Mouse (Mus musculus): ENCODE results near the gene Gm10134. TPM values are rescaled to one million over a fixed set of nuclear protein-coding genes. Genes with fewer than 3 reads are reported as not detected.

Gm10134 gene
- polyA plus RNA-seq, 1 experiment from 2014 or later, result 2.6 TPM

DNA sequence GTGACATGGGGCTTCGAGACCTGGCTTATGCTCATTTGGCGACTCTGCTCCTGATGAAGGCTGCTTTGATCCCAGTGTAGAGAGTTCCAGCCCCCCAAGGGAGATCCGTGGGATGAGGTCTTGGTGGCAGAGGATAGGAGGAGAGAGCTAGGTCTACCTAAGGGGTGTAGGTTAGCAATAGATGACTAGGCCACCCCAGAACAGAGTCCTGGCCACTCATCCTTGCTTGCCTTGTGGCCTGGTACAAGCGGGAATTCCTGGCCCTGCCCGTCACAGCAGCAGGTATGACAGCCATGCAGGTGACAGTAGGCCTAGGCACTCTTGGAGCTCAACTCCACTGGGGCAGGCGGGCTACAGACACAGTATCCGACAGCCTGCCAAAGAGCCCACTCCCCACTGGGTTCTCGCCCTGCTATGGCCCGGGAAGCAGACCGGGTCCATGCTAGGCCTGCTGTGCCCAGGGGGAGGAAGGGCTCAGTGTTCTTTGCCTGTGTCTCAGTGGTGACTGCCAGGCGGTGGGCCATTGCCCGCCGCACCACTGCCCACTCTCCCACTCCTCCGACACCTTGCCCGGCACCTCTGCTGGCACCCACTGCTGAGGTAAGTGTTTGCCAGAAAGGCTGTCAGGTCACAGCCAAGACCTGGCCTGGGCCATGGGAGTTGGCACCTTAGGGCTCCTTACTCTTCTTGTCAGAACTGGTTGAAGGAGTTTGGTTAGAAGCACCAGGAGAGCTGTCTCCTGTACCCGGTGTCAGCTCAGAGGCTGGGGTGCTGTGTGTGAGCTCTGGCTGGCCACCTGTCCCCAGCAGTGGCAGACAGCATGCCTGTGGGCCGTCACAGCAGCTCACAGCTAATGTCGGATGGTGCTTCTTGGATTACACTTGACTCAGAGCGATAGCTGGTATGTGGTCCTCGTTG is 21.8 kb downstream of the Gm10134 start:
- H3K9me3 ChIP-seq (ENCODE audit: control insufficient read depth, low read length), result no peaks in the 10 kb centered on the region
- ATAC-seq, result no peak
- no peaks in the 10 kb centered on the region for H3K27me3 ChIP-seq (replicated peaks; ENCODE audit: control insufficient read depth, insufficient read depth, low read length)
- H3K4me3 ChIP-seq (ENCODE audit: low read length), result no peak overlapping the region
- H3K4me1 ChIP-seq (ENCODE audit: control insufficient read depth, insufficient read depth, low read depth, low read length), result peaks cover 60% of the 10 kb centered on the region
- no peak overlapping the region for H3K9ac ChIP-seq (ENCODE audit: low read depth, low read length)
- no peaks in the 10 kb centered on the region for H3K36me3 ChIP-seq (ENCODE audit: control insufficient read depth, insufficient read depth, low read length)
- no peak overlapping the region for H3K4me2 ChIP-seq (ENCODE audit: low read length)
- no peak overlapping the region for H3K27ac ChIP-seq (ENCODE audit: low read depth, low read length)
- WGBS, result 78% methylated on average over 20 of the region's 20 CpGs

DNA sequence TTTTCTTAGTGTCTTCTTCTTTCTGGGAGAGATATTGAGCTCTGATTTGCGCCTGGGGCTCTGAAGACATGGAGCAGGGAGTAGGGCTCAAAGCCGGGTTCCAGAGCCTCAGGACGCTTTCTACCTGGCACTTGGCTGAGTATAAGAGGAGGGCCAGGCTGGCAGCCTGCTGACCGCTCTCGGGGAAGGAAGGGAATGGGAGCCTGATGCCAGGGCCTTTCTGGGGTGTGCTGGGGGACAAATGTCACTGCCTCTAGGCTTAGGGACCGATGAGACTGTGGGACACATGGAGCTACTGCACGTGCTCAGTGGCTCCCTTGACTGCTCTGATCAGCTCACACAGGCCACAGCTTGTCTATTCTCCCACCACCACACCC is 22.4 kb downstream of the Gm10134 start:
- Histone ChIP-seq H3K27ac (ENCODE audit: low read depth, low read length) (no peak overlapping the region), H3K36me3 (ENCODE audit: control insufficient read depth, insufficient read depth, low read length) (no peaks in the 10 kb centered on the region), H3K4me2 (ENCODE audit: low read length) (no peak overlapping the region), H3K4me3 (ENCODE audit: low read length) (no peak overlapping the region), H3K9me3 (ENCODE audit: control insufficient read depth, low read length) (no peaks in the 10 kb centered on the region), H3K9ac (ENCODE audit: low read depth, low read length) (no peak overlapping the region), H3K4me1 (ENCODE audit: control insufficient read depth, insufficient read depth, low read depth, low read length) (peaks cover 65% of the 10 kb centered on the region), H3K27me3 (replicated peaks; ENCODE audit: control insufficient read depth, insufficient read depth, low read length) (no peaks in the 10 kb centered on the region)
- WGBS, result 87% methylated on average over 7 of the region's 7 CpGs
- ATAC-seq, result no peak

GRCm38 (mm10) chr2:28529856-28530255 is 24.0 kb downstream of the Gm10134 start:
- Histone ChIP-seq H3K9ac (ENCODE audit: low read depth, low read length) (no peak overlapping the region), H3K27ac (ENCODE audit: low read depth, low read length) (peak overlapping the region; percentile 31; the same call in 1 of the 2 replicates)

GRCm38 (mm10) chr2:28530311-28530710 is 24.4 kb downstream of the Gm10134 start:
- H3K9me3 ChIP-seq (ENCODE audit: control insufficient read depth, low read length), result no peaks in the 10 kb centered on the region
- no peak overlapping the region for H3K27ac ChIP-seq (ENCODE audit: low read depth, low read length)
- no peak overlapping the region for H3K4me3 ChIP-seq (ENCODE audit: low read length)
- no peak overlapping the region for H3K9ac ChIP-seq (ENCODE audit: low read depth, low read length)
- no peaks in the 10 kb centered on the region for H3K36me3 ChIP-seq (ENCODE audit: control insufficient read depth, insufficient read depth, low read length)
- no peaks in the 10 kb centered on the region for H3K27me3 ChIP-seq (replicated peaks; ENCODE audit: control insufficient read depth, insufficient read depth, low read length)
- ATAC-seq, result no peak
- no peak overlapping the region for H3K4me2 ChIP-seq (ENCODE audit: low read length)
- H3K4me1 ChIP-seq (ENCODE audit: control insufficient read depth, insufficient read depth, low read depth, low read length), result peaks cover 76% of the 10 kb centered on the region
- WGBS, result 53% methylated on average over 7 of the region's 7 CpGs

More at GRCm38 (mm10) chr2:28529856-28530255, 24.0 kb downstream of the Gm10134 start:
- Histone ChIP-seq H3K4me3 (ENCODE audit: low read length) (no peak overlapping the region), H3K9me3 (ENCODE audit: control insufficient read depth, low read length) (no peaks in the 10 kb centered on the region), H3K36me3 (ENCODE audit: control insufficient read depth, insufficient read depth, low read length) (no peaks in the 10 kb centered on the region), H3K4me2 (ENCODE audit: low read length) (no peak overlapping the region), H3K4me1 (ENCODE audit: control insufficient read depth, insufficient read depth, low read depth, low read length) (peaks cover 76% of the 10 kb centered on the region), H3K27me3 (replicated peaks; ENCODE audit: control insufficient read depth, insufficient read depth, low read length) (no peaks in the 10 kb centered on the region)
- 62% methylated on average over 4 of the region's 4 CpGs for WGBS
- ATAC-seq, result no peak

DNA sequence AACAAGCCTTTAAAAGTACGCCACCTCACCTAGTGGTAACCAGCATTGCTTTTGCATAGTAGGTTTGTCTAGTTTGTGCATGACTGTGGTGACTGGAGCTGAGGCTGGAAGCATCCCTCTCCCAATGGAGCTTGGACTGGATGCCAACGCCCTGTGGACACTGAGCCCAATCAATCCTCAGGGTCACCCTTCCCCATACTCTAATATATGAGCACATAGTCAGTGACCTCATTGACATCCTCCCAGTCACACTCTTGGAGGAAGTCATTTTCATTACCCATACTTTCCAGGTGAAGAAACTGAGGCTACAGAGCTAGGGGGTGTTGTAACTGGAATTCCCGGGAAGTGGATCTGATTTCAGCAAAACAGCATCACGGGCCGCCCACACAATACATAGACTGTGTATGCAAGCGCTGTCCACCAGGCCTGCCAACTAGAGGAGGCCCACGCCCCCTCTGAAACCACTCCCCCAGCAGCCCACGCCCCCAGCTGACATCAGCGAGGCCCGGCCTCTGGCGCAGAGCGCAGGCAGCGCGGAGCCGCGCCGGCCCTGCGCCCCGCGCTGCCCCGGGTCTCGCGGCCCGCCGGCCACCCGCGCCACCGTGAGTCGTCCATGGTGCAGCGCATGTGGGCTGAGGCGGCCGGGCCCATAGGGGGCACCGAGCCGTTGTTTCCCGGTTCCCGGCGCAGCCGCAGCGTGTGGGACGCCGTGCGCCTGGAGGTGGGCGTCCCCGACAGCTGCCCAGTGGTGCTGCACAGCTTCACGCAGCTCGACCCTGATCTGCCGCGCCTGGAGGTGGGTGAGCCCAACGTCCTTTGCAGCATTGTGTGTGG is 27.3 kb downstream of the Gm10134 start:
- Histone ChIP-seq H3K4me1 (ENCODE audit: control insufficient read depth, insufficient read depth, low read depth, low read length) (peaks cover 79% of the 10 kb centered on the region), H3K9me3 (ENCODE audit: control insufficient read depth, low read length) (no peaks in the 10 kb centered on the region), H3K27me3 (replicated peaks; ENCODE audit: control insufficient read depth, insufficient read depth, low read length) (no peaks in the 10 kb centered on the region), H3K36me3 (ENCODE audit: control insufficient read depth, insufficient read depth, low read length) (no peaks in the 10 kb centered on the region), H3K4me2 (ENCODE audit: low read length) (peak overlapping the region; percentile 77), H3K27ac (ENCODE audit: low read depth, low read length) (peak overlapping the region; percentile 79), H3K9ac (ENCODE audit: low read depth, low read length) (peak overlapping the region; percentile 76), H3K4me3 (ENCODE audit: low read length) (peak overlapping the region; percentile 56)
- WGBS, result 3% methylated on average over 34 of the region's 49 CpGs
- ATAC-seq, result peak; percentile 91

DNA sequence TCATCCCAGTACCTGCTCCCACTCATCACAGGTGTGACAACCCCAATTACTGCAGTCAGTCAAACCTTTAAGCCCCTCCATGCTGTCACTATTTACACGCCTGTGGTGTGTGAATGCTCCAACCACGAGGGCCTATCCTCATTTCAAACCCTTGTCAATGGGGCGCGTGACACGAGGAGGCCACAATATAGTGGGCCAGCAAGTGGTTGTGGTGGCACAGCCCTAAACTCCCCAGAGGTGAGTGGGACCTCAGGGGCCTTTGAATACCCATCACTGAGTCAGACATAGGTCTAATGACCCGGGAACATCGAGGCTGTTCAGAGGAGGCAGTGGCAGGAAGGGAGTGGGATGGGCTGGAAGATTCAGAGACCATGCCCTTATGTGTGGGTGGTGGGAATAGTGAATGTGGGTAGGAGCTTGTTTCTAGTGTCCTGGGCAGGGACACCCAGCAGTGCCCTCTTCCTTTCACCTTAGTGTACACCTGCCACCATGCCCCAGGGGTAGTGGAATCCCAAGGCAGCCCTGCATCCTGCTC is 28.1 kb downstream of the Gm10134 start:
- Histone ChIP-seq H3K36me3 (ENCODE audit: control insufficient read depth, insufficient read depth, low read length) (no peaks in the 10 kb centered on the region), H3K27ac (ENCODE audit: low read depth, low read length) (peak overlapping the region; percentile 79), H3K9me3 (ENCODE audit: control insufficient read depth, low read length) (no peaks in the 10 kb centered on the region), H3K4me2 (ENCODE audit: low read length) (peak overlapping the region; percentile 77), H3K4me1 (ENCODE audit: control insufficient read depth, insufficient read depth, low read depth, low read length) (peaks cover 82% of the 10 kb centered on the region), H3K27me3 (replicated peaks; ENCODE audit: control insufficient read depth, insufficient read depth, low read length) (no peaks in the 10 kb centered on the region), H3K4me3 (ENCODE audit: low read length) (peak overlapping the region; percentile 56), H3K9ac (ENCODE audit: low read depth, low read length) (peak overlapping the region; percentile 76)
- ATAC-seq, result peak; percentile 14; the same call in 1 of the 2 replicates
- WGBS, result 35% methylated on average over 7 of the region's 7 CpGs

- Histone ChIP-seq H3K27ac (ENCODE audit: low read depth, low read length) (peak overlapping the region; percentile 79), H3K9me3 (ENCODE audit: control insufficient read depth, low read length) (no peaks in the 10 kb centered on the region), H3K4me2 (ENCODE audit: low read length) (peak overlapping the region; percentile 77), H3K4me3 (ENCODE audit: low read length) (peak overlapping the region; percentile 56), H3K9ac (ENCODE audit: low read depth, low read length) (peak overlapping the region; percentile 76), H3K4me1 (ENCODE audit: control insufficient read depth, insufficient read depth, low read depth, low read length) (peaks cover 83% of the 10 kb centered on the region), H3K36me3 (ENCODE audit: control insufficient read depth, insufficient read depth, low read length) (no peaks in the 10 kb centered on the region), H3K27me3 (replicated peaks; ENCODE audit: control insufficient read depth, insufficient read depth, low read length) (no peaks in the 10 kb centered on the region)
- 17% methylated on average over 10 of the region's 11 CpGs for WGBS
- ATAC-seq, result peak; percentile 16
Observed at GRCm38 (mm10) chr2:28534436-28535262, 28.8 kb downstream of the Gm10134 start.

- Histone ChIP-seq H3K36me3 (ENCODE audit: control insufficient read depth, insufficient read depth, low read length) (no peaks in the 10 kb centered on the region), H3K9ac (ENCODE audit: low read depth, low read length) (peak overlapping the region; percentile 76; the same call in 1 of the 2 replicates), H3K27ac (ENCODE audit: low read depth, low read length) (peak overlapping the region; percentile 79), H3K4me1 (ENCODE audit: control insufficient read depth, insufficient read depth, low read depth, low read length) (peaks cover 83% of the 10 kb centered on the region), H3K9me3 (ENCODE audit: control insufficient read depth, low read length) (no peaks in the 10 kb centered on the region), H3K4me3 (ENCODE audit: low read length) (no peak overlapping the region), H3K27me3 (replicated peaks; ENCODE audit: control insufficient read depth, insufficient read depth, low read length) (no peaks in the 10 kb centered on the region), H3K4me2 (ENCODE audit: low read length) (peak overlapping the region; percentile 77)
- ATAC-seq, result no peak
- WGBS, result 25% methylated on average over 4 of the region's 4 CpGs
Observed at GRCm38 (mm10) chr2:28535263-28535540, 29.3 kb downstream of the Gm10134 start.

Data from hindbrain, embryonic 16.5 days (tissue).